Mouse (Mus musculus) inflammation-experienced regulatory T-cells, adult 6 months (primary cell): ENCODE measurements around the gene Slc25a20. TPM values are rescaled to one million over a fixed set of nuclear protein-coding genes. Genes with fewer than 3 reads are reported as not detected.

Experiments
- ATAC-seq: one replicate; pipeline ENCODE4 v1.8.0; 2017
- polyA plus RNA-seq, 3 experiments: library from polyadenylated mRNA; unstranded; fragments of 100-300 nt; shearing (Covaris generic); gene quantifications; one replicate each; pipeline ENCODE4 v1.2.1; 2017

Gene Slc25a20
- polyA plus RNA-seq, 3 experiments from 2014 or later = 41.0 to 53.4 (median 48.2) TPM

GRCm38 (mm10) chr9:108687686-108688085 lies 25.8 kb downstream of the Slc25a20 start:
- no peak for ATAC-seq

- ATAC-seq = no peak
These were observed 26.6 kb downstream of the Slc25a20 start for GRCm38 (mm10) chr9:108688451-108688850.

- no peak for ATAC-seq
These were observed 27.2 kb downstream of the Slc25a20 start, which contains the start of gene Prkar2a for GRCm38 (mm10) chr9:108689106-108689505. Gene Prkar2a (plus strand): TSS chr9:108689314.

GRCm38 (mm10) chr9:108689993-108690392 lies 28.1 kb downstream of the Slc25a20 start:
- ATAC-seq = no peak

GRCm38 (mm10) chr9:108690914-108691313 lies 29.0 kb downstream of the Slc25a20 start:
- no peak for ATAC-seq

GRCm38 (mm10) chr9:108691371-108691770 lies 29.5 kb downstream of the Slc25a20 start:
- no peak for ATAC-seq

- peak; percentile 46 for ATAC-seq
These were observed 29.9 kb downstream of the Slc25a20 start for GRCm38 (mm10) chr9:108691846-108692225.

GRCm38 (mm10) chr9:108692226-108693041 lies 30.5 kb downstream of the Slc25a20 start:
- ATAC-seq = peak; percentile 49

- ATAC-seq = no peak
These were observed 32.1 kb downstream of the Slc25a20 start for GRCm38 (mm10) chr9:108693946-108694345.

- no peak for ATAC-seq
These were observed 32.6 kb downstream of the Slc25a20 start for GRCm38 (mm10) chr9:108694533-108694932.

- ATAC-seq = no peak
These were observed 40.6 kb downstream of the Slc25a20 start for GRCm38 (mm10) chr9:108702476-108702875.

GRCm38 (mm10) chr9:108703373-108704110 lies 41.7 kb downstream of the Slc25a20 start:
- ATAC-seq = no peak

GRCm38 (mm10) chr9:108704591-108704990 lies 42.7 kb downstream of the Slc25a20 start:
- ATAC-seq = no peak

- ATAC-seq = no peak
These were observed 45.3 kb downstream of the Slc25a20 start for GRCm38 (mm10) chr9:108707212-108707611.

- ATAC-seq = no peak
These were observed 46.9 kb downstream of the Slc25a20 start for GRCm38 (mm10) chr9:108708833-108709232.

- no peak for ATAC-seq
These were observed 48.9 kb downstream of the Slc25a20 start for GRCm38 (mm10) chr9:108710767-108711166.

GRCm38 (mm10) chr9:108716199-108716598 lies 54.3 kb downstream of the Slc25a20 start:
- ATAC-seq = no peak

- ATAC-seq = no peak
These were observed 61.9 kb downstream of the Slc25a20 start for GRCm38 (mm10) chr9:108723751-108724150.

- no peak for ATAC-seq
These were observed 64.2 kb downstream of the Slc25a20 start for GRCm38 (mm10) chr9:108726116-108726515.

- ATAC-seq = no peak
These were observed 67.2 kb downstream of the Slc25a20 start for GRCm38 (mm10) chr9:108729050-108729449.

GRCm38 (mm10) chr9:108732462-108732861 lies 70.6 kb downstream of the Slc25a20 start:
- no peak for ATAC-seq
